Mouse (Mus musculus) stomach, postnatal 0 days (tissue): ENCODE measurements around the gene Grhl1. TPM values are rescaled to one million over a fixed set of nuclear protein-coding genes. Genes with fewer than 3 reads are reported as not detected.
"Not testable (repeated sequence)": the region's sequence is repeated elsewhere in the genome, so short reads cannot be mapped to it uniquely, and the experiment has no call there.

ENCODE experiments used
- ATAC-seq: fragments of 200-750 bp; cut with Nextera tagmentation; 2 replicates; pipeline ENCODE4 v1.8.0; 2017; ENCODE audit not compliant: low FRiP score, low TSS enrichment
- DNase-seq: peaks from one replicate; pipeline ENCODE4 v3.0.0-alpha.2; 2016; ENCODE audit warnings: low spot score
- H3K27ac ChIP-seq: fragments of 300-500 bp; sonication (generic); replicated peaks from 2 replicates; pipeline ENCODE4 v1.5.1; 2014; ENCODE audit warnings: mild to moderate bottlenecking, control low read depth
- H3K27me3 ChIP-seq: fragments of 300-500 bp; sonication (generic); 2 replicates; pipeline ENCODE4 v1.6.1; 2014; ENCODE audit warnings: low read length; ENCODE audit not compliant: control insufficient read depth, insufficient read depth
- H3K36me3 ChIP-seq: fragments of 300-500 bp; sonication (generic); 2 replicates; pipeline ENCODE4 v1.6.1; 2014; ENCODE audit warnings: low read length, mixed read lengths; ENCODE audit not compliant: control insufficient read depth, insufficient read depth
- H3K4me1 ChIP-seq: fragments of 300-500 bp; sonication (generic); replicated peaks from 2 replicates; pipeline ENCODE4 v1.6.1; 2014; ENCODE audit warnings: antibody characterized with exemption; ENCODE audit not compliant: control insufficient read depth, insufficient read depth
- H3K4me2 ChIP-seq: fragments of 300-500 bp; sonication (generic); replicated peaks from 2 replicates; pipeline ENCODE4 v1.6.1; 2014; ENCODE audit warnings: low read depth, mild to moderate bottlenecking, control low read depth, moderate library complexity
- H3K4me3 ChIP-seq: fragments of 300-500 bp; sonication (generic); 2 replicates; pipeline ENCODE4 v1.5.1; 2014; ENCODE audit warnings: low read depth, low read length, control low read depth
- H3K9ac ChIP-seq: fragments of 300-500 bp; sonication (generic); 2 replicates; pipeline ENCODE4 v1.6.1; 2014; ENCODE audit warnings: mild to moderate bottlenecking, low read length, control low read depth, mixed read lengths
- H3K9me3 ChIP-seq: fragments of 300-500 bp; sonication (generic); 2 replicates; pipeline ENCODE4 v1.6.1; 2016; ENCODE audit warnings: low read length; ENCODE audit not compliant: control insufficient read depth
- CTCF ChIP-seq: IDR thresholded peaks from 2 replicates; pipeline ENCODE4 v1.5.1; 2016; ENCODE audit warnings: antibody characterized with exemption, low read depth, mild to moderate bottlenecking, moderate library complexity
- EP300 ChIP-seq: optimal IDR thresholded peaks from 2 replicates; pipeline ENCODE3; 2016; ENCODE audit warnings: antibody characterized with exemption
- WGBS: fragments of 180-500 bp; shearing (Covaris S2); extraction: QIAGEN DNeasy Blood & Tissue Kit; methylation state at CpG from one replicate; pipeline ENCODE4 v1.1.7; 2014; 5-methylcytosine and 5-hydroxymethylcytosine counted together
- polyA plus RNA-seq: library from polyadenylated mRNA; unstranded; fragments of >200 nt; fragmentation: Nextera tagmentation; extraction: Ambion mirVana; gene quantifications from 2 replicates; pipeline ENCODE4 v1.2.1, GENCODE M21; 2015

Grhl1 gene
- polyA plus RNA-seq, 1 experiment from 2014 or later: 28.9 TPM

- Histone ChIP-seq H3K4me2 (no peak overlapping the region), H3K36me3 (no peaks in the 10 kb centered on the region), H3K27me3 (no peaks in the 10 kb centered on the region), H3K4me3 (no peak overlapping the region), H3K9me3 (no peaks in the 10 kb centered on the region), H3K4me1 (no peaks in the 10 kb centered on the region), H3K27ac (no peak overlapping the region), H3K9ac (no peak overlapping the region)
- TF ChIP-seq EP300 (no peak), CTCF (no peak)
- ATAC-seq (no peak), DNase-seq (no peak)
- WGBS: 95% methylated on average over 3 of the region's 3 CpGs
Measured at GRCm38 (mm10) chr12:24634648-24635047, 62.6 kb downstream of the Grhl1 start.

GRCm38 (mm10) chr12:24638787-24639186 lies 66.7 kb downstream of the Grhl1 start:
- H3K9me3 ChIP-seq, H3K36me3 ChIP-seq, ATAC-seq, H3K27me3 ChIP-seq, DNase-seq, H3K27ac ChIP-seq, H3K4me1 ChIP-seq, H3K9ac ChIP-seq, H3K4me2 ChIP-seq, H3K4me3 ChIP-seq: not testable (repeated sequence)
- WGBS: 97% methylated on average over 10 of the region's 10 CpGs

- H3K4me1 ChIP-seq: no peaks in the 10 kb centered on the region; the same call in 1 of the 2 replicates
- H3K27ac ChIP-seq: no peak overlapping the region
- no peak overlapping the region for H3K9ac ChIP-seq
- TF ChIP-seq CTCF (no peak), EP300 (no peak)
- H3K27me3 ChIP-seq: no peaks in the 10 kb centered on the region
- DNase-seq (peak; percentile 44), ATAC-seq (peak; percentile 55; the same call in 1 of the 2 replicates)
- H3K9me3 ChIP-seq: no peaks in the 10 kb centered on the region
- H3K4me2 ChIP-seq: no peak overlapping the region
- no peak overlapping the region for H3K4me3 ChIP-seq
- WGBS: 52% methylated on average over 4 of the region's 4 CpGs
- H3K36me3 ChIP-seq: no peaks in the 10 kb centered on the region
Measured at GRCm38 (mm10) chr12:24642370-24642802, 70.3 kb downstream of the Grhl1 start.

GRCm38 (mm10) chr12:24644125-24644571 lies 72.1 kb downstream of the Grhl1 start:
- Histone ChIP-seq H3K27me3 (no peaks in the 10 kb centered on the region), H3K4me2 (no peak overlapping the region), H3K9me3 (no peaks in the 10 kb centered on the region), H3K27ac (no peak overlapping the region), H3K4me3 (no peak overlapping the region), H3K9ac (no peak overlapping the region), H3K4me1 (no peaks in the 10 kb centered on the region; the same call in 1 of the 2 replicates), H3K36me3 (no peaks in the 10 kb centered on the region)
- DNase-seq (peak; percentile 44), ATAC-seq (peak; percentile 55)
- 33% methylated on average over 1 of the region's 1 CpGs for WGBS
- no peak for TF ChIP-seq CTCF

GRCm38 (mm10) chr12:24645901-24646300 lies 73.8 kb downstream of the Grhl1 start:
- Histone ChIP-seq H3K4me2 (no peak overlapping the region), H3K36me3 (no peaks in the 10 kb centered on the region), H3K9ac (no peak overlapping the region), H3K27ac (no peak overlapping the region), H3K27me3 (no peaks in the 10 kb centered on the region), H3K9me3 (no peaks in the 10 kb centered on the region), H3K4me1 (peaks cover 7% of the 10 kb centered on the region), H3K4me3 (no peak overlapping the region)
- WGBS: 75% methylated on average over 6 of the region's 6 CpGs
- no peak for ATAC-seq
- DNase-seq: no peak
- TF ChIP-seq EP300 (no peak), CTCF (no peak)

GRCm38 (mm10) chr12:24648094-24648493 lies 76.0 kb downstream of the Grhl1 start:
- TF ChIP-seq EP300 (no peak), CTCF (no peak)
- H3K27me3 ChIP-seq: no peaks in the 10 kb centered on the region
- no peak overlapping the region for H3K4me2 ChIP-seq
- WGBS: 73% methylated on average over 1 of the region's 1 CpGs
- no peaks in the 10 kb centered on the region for H3K9me3 ChIP-seq
- peaks cover 10% of the 10 kb centered on the region for H3K4me1 ChIP-seq
- no peak for ATAC-seq
- H3K9ac ChIP-seq: no peak overlapping the region
- no peak overlapping the region for H3K27ac ChIP-seq
- no peak for DNase-seq
- H3K4me3 ChIP-seq: no peak overlapping the region
- H3K36me3 ChIP-seq: no peaks in the 10 kb centered on the region
